Mouse (Mus musculus): ENCODE results near the gene Gpx4.

The Gpx4 gene

GRCm38 (mm10) chr10:80051618-80052373, 4.8 kb downstream of the Gpx4 start:
- POLR2A ChIA-PET = interaction anchor here (0.5 to 29.7 kb wide), 145 partner anchors 7 to 1661 kb away, joined by 3 to 849 read pairs (median 6); partner anchors contain the start of genes Dazap1 (in 3 of the 4), Gpx4 (in 3 of the 4), Polr2e (in 3 of the 4) and Ptbp1 (in 3 of the 4)
- CTCF ChIA-PET = interaction anchor here (0.6 to 1.9 kb wide), 25 partner anchors 9 to 181 kb away, joined by 3 to 9 read pairs (median 4); partner anchors contain the start of genes Midn (in 1 of the 4), Mum1 (in 1 of the 4), Polr2e (in 1 of the 4) and Tmem259 (in 1 of the 4)

- ChIA-PET CTCF (interaction anchor here (0.6 to 1.9 kb wide), 19 partner anchors 10 to 181 kb away, joined by 3 to 9 read pairs (median 4); partner anchors contain the start of genes Mum1 (in 1 of the 4), Polr2e (in 1 of the 4) and Tmem259 (in 1 of the 4)), POLR2A (interaction anchor here (0.5 to 29.7 kb wide), 106 partner anchors 7 to 1217 kb away, joined by 3 to 849 read pairs (median 7); partner anchors contain the start of genes Gpx4 (in 3 of the 4), Polr2e (in 3 of the 4), Ptbp1 (in 3 of the 4) and Stk11 (in 3 of the 4))
Measured at GRCm38 (mm10) chr10:80052374-80052764, 5.4 kb downstream of the Gpx4 start.

- CTCF ChIA-PET = interaction anchor here (0.6 to 2.2 kb wide), 14 partner anchors 8 to 321 kb away, joined by 3 to 11 read pairs (median 4); partner anchors contain the start of genes Tmem259 (in 1 of the 4) and Wdr18 (in 1 of the 4)
- POLR2A ChIA-PET = interaction anchor here (0.6 to 29.7 kb wide), 104 partner anchors 6 to 1657 kb away, joined by 3 to 849 read pairs (median 4); partner anchors contain the start of genes Cnn2 (in 3 of the 4), Gpx4 (in 3 of the 4), Polr2e (in 3 of the 4) and Ptbp1 (in 3 of the 4)
Measured at GRCm38 (mm10) chr10:80053259-80053780, 6.4 kb downstream of the Gpx4 start.

GRCm38 (mm10) chr10:80053831-80054815, 7.2 kb downstream of the Gpx4 start:
- POLR2A ChIA-PET = interaction anchor here (0.6 to 29.7 kb wide), 102 partner anchors 5 to 875 kb away, joined by 3 to 849 read pairs (median 4); partner anchors contain the start of genes Cnn2 (in 3 of the 4), Gpx4 (in 3 of the 4), Polr2e (in 3 of the 4) and Tmem259 (in 3 of the 4)
- CTCF ChIA-PET = interaction anchor here in 3 of 4 experiments (0.5 to 2.2 kb wide), 14 partner anchors 8 to 907 kb away, joined by 3 to 11 read pairs (median 4); partner anchors contain the start of genes Tmem259 (in 1 of the 3) and Wdr18 (in 1 of the 3)

- CTCF ChIA-PET = interaction anchor here in 3 of 4 experiments (0.6 to 2.2 kb wide), 4 partner anchors 9 to 464 kb away, joined by 3 to 8 read pairs (median 4); no protein-coding TSS in a partner anchor
- POLR2A ChIA-PET = interaction anchor here (0.6 to 29.7 kb wide), 29 partner anchors 4 to 381 kb away, joined by 3 to 849 read pairs (median 5); partner anchors contain the start of genes Gpx4 (in 3 of the 4), Polr2e (in 3 of the 4), Arhgap45 (in 1 of the 4) and Cnn2 (in 1 of the 4)
Measured at GRCm38 (mm10) chr10:80054911-80055310, 7.9 kb downstream of the Gpx4 start.

GRCm38 (mm10) chr10:80055364-80055763, 8.4 kb downstream of the Gpx4 start:
- ChIA-PET CTCF (interaction anchor here in 3 of 4 experiments (0.6 to 2.2 kb wide), 3 partner anchors 8 to 464 kb away, joined by 3 to 8 read pairs (median 5); no protein-coding TSS in a partner anchor), POLR2A (interaction anchor here (0.5 to 24.5 kb wide), 34 partner anchors 10 to 381 kb away, joined by 3 to 849 read pairs (median 4); partner anchors contain the start of genes Gpx4 (in 3 of the 4), Polr2e (in 3 of the 4), Arhgap45 (in 1 of the 4) and Cnn2 (in 1 of the 4))

- POLR2A ChIA-PET = interaction anchor here (0.5 to 24.5 kb wide), 37 partner anchors 10 to 283 kb away, joined by 3 to 849 read pairs (median 4); partner anchors contain the start of genes Gpx4 (in 3 of the 4), Polr2e (in 3 of the 4), Arhgap45 (in 1 of the 4) and Cnn2 (in 1 of the 4)
- CTCF ChIA-PET = interaction anchor here in 3 of 4 experiments (0.6 to 1.1 kb wide), 3 partner anchors 64 to 1991 kb away, joined by 3 read pairs; no protein-coding TSS in a partner anchor
Measured at GRCm38 (mm10) chr10:80055891-80056290, 8.9 kb downstream of the Gpx4 start.

- ChIA-PET CTCF (interaction anchor here in 2 of 4 experiments (0.6 kb wide), 2 partner anchors 188 to 1990 kb away, joined by 3 read pairs; no protein-coding TSS in a partner anchor), POLR2A (interaction anchor here (0.5 to 24.5 kb wide), 35 partner anchors 8 to 273 kb away, joined by 3 to 849 read pairs (median 5); partner anchors contain the start of genes Gpx4 (in 3 of the 4), Polr2e (in 3 of the 4), Cnn2 (in 2 of the 4) and Tmem259 (in 2 of the 4))
Measured at GRCm38 (mm10) chr10:80056506-80056905, 9.5 kb downstream of the Gpx4 start.

GRCm38 (mm10) chr10:80056976-80057682, 10.2 kb downstream of the Gpx4 start:
- POLR2A ChIA-PET = interaction anchor here (0.6 to 24.5 kb wide), 58 partner anchors 8 to 329 kb away, joined by 3 to 849 read pairs (median 4); partner anchors contain the start of genes Gpx4 (in 3 of the 4), Polr2e (in 3 of the 4), Tmem259 (in 3 of the 4) and Arhgap45 (in 2 of the 4)
- CTCF ChIA-PET = interaction anchor here in 3 of 4 experiments (0.6 to 2.1 kb wide), 9 partner anchors 26 to 188 kb away, joined by 3 to 5 read pairs (median 3); partner anchors contain the start of gene Tmem259 (in 1 of the 3)

- ChIA-PET CTCF (interaction anchor here (0.6 to 2.1 kb wide), 13 partner anchors 17 to 187 kb away, joined by 3 to 5 read pairs (median 3); partner anchors contain the start of genes Stk11 (in 1 of the 4) and Tmem259 (in 1 of the 4)), POLR2A (interaction anchor here (0.6 to 24.5 kb wide), 58 partner anchors 8 to 329 kb away, joined by 3 to 849 read pairs (median 4); partner anchors contain the start of genes Gpx4 (in 3 of the 4), Polr2e (in 3 of the 4), Tmem259 (in 3 of the 4) and Arhgap45 (in 2 of the 4))
Measured at GRCm38 (mm10) chr10:80057683-80058326, 10.8 kb downstream of the Gpx4 start.

- ChIA-PET POLR2A (interaction anchor here in 3 of 4 experiments (0.7 to 17.9 kb wide), 4 partner anchors 9 to 66 kb away, joined by 3 to 849 read pairs (median 27); partner anchors contain the start of genes Gpx4 (in 1 of the 3) and Polr2e (in 1 of the 3)), CTCF (interaction anchor here in 3 of 4 experiments (0.6 to 3.5 kb wide), 7 partner anchors 9 to 104 kb away, joined by 3 to 13 read pairs (median 3); partner anchors contain the start of gene Tmem259 (in 1 of the 3))
Measured at GRCm38 (mm10) chr10:80063104-80063503, 16.1 kb downstream of the Gpx4 start.

- ChIA-PET CTCF (interaction anchor here (0.6 to 3.5 kb wide), 22 partner anchors 10 to 106 kb away, joined by 3 to 13 read pairs (median 3); partner anchors contain the start of gene Tmem259 (in 3 of the 4)), POLR2A (interaction anchor here in 3 of 4 experiments (0.7 to 17.9 kb wide), 6 partner anchors 7 to 79 kb away, joined by 3 to 849 read pairs (median 4); partner anchors contain the start of genes Gpx4 (in 1 of the 3) and Polr2e (in 1 of the 3))
Measured at GRCm38 (mm10) chr10:80063877-80064650, 17.1 kb downstream of the Gpx4 start.

GRCm38 (mm10) chr10:80069251-80069650, 22.3 kb downstream of the Gpx4 start:
- CTCF ChIA-PET = interaction anchor here in 1 of 4 experiments (0.7 kb wide), 1 partner anchor 93 kb away, joined by 3 read pairs; no protein-coding TSS in a partner anchor
- POLR2A ChIA-PET = interaction anchor here in 3 of 4 experiments (0.7 to 1.7 kb wide), 5 partner anchors 11 to 856 kb away, joined by 3 to 4 read pairs (median 3); no protein-coding TSS in a partner anchor

All from embryonic stem cell, embryonic (primary cell).